Mouse (Mus musculus): Measurements from ENCODE around the gene Mtus2. TPM values are rescaled to one million over a fixed set of nuclear protein-coding genes. Genes with fewer than 3 reads are reported as not detected.
A peak's percentile ranks its signal among the peaks of the same experiment; 100 is the strongest.

Gene Mtus2
- polyA plus RNA-seq, 1 experiment = 1.8 TPM

- H3K4me3 ChIP-seq (ENCODE audit: insufficient read depth, low read depth, low read length) = no peak overlapping the region
- no peaks in the 10 kb centered on the region for H3K4me1 ChIP-seq (ENCODE audit: control insufficient read depth, insufficient read depth, insufficient read length, low read length)
- no peak overlapping the region for H3K27ac ChIP-seq (replicated peaks; ENCODE audit: low read depth, low read length)
Measured at GRCm38 (mm10) chr5:148211831-148212230, 254.7 kb downstream of the Mtus2 start.

DNA sequence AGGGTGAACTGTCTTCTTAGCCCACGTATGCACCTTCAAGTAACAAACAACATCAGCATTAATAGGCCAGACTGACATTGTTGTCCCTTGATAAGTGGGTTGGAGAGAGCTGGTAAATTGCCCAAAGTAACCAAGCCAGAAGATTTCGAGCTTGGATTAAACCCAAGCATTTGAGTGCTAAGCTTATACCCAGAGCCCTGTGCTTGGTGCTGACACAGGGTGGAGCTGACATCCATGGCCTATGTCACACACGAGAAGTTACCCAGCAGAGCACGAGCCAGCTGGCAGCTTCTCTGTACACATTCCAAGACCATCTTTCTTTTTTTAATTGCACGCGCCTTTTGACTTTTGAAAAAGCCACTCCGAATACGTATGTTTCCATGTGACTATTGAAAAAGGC is 259.7 kb downstream of the Mtus2 start:
- Histone ChIP-seq H3K4me1 (ENCODE audit: control insufficient read depth, insufficient read depth, insufficient read length, low read length) (no peaks in the 10 kb centered on the region), H3K4me3 (ENCODE audit: insufficient read depth, low read depth, low read length) (no peak overlapping the region), H3K27ac (replicated peaks; ENCODE audit: low read depth, low read length) (no peak overlapping the region)

GRCm38 (mm10) chr5:148222898-148223297 is 265.8 kb downstream of the Mtus2 start:
- Histone ChIP-seq H3K4me3 (ENCODE audit: insufficient read depth, low read depth, low read length) (no peak overlapping the region), H3K4me1 (ENCODE audit: control insufficient read depth, insufficient read depth, insufficient read length, low read length) (no peaks in the 10 kb centered on the region), H3K27ac (replicated peaks; ENCODE audit: low read depth, low read length) (no peak overlapping the region)

DNA sequence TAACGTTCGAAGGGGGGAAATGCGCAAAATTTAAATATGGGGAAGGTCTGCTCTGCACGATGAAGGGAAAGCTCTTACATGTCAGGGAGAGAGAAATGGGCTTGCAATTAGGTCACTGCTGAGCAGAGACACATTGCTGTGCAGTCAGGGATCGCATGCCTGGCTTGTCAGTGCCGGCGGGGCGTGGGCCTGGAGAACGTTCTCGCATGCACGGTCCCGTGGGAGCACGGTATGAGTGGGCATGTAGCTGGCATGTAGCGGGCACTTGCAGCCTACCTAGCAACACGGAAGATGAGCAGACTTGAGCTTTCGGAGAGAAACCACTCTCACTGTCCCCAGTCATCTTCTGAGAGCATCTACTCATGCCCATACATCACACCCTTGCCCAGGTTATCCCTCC is 266.9 kb downstream of the Mtus2 start:
- Histone ChIP-seq H3K27ac (replicated peaks; ENCODE audit: low read depth, low read length) (no peak overlapping the region), H3K4me3 (ENCODE audit: insufficient read depth, low read depth, low read length) (no peak overlapping the region), H3K4me1 (ENCODE audit: control insufficient read depth, insufficient read depth, insufficient read length, low read length) (no peaks in the 10 kb centered on the region)

DNA sequence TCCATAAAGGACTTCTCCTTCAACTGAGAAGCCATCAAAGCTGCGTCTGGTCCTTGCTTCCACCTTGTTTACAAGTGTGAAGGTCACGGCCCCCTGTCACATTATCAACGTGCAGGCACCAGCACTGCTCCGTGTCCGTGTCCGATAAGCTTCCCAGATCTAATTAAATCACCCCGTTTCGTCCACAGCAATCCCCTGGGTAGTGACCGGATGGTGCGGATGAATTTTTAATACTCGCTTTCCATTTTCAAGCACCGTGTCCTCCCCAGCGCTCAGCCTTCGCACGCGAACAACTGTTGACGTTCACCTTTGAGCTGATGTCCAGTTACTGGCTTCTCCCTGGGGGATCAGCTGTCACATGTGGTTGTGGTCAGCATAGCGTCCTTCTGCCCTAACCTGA is 276.6 kb downstream of the Mtus2 start:
- Histone ChIP-seq H3K4me3 (ENCODE audit: insufficient read depth, low read depth, low read length) (no peak overlapping the region), H3K4me1 (ENCODE audit: control insufficient read depth, insufficient read depth, insufficient read length, low read length) (no peaks in the 10 kb centered on the region)

DNA sequence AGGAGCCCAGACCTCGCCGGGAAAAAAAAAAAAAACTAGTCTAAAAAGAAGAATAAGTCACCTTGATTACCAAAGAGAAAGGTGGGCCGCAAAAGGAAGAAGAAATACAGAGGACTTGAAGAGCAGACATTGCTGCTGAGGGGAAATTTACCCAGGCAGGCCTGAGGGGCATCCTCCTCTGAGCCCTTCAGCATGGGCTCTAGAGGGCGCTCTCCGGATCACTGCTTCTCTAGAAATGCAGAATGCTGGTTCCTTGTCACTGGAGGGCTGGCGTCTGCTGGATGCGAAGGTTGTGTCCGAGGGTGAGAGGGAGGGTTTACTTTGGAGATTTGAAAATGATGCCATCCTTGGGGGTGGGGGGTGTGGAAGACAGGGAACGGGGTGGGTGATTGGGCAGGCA is 279.5 kb downstream of the Mtus2 start:
- no peaks in the 10 kb centered on the region for H3K4me1 ChIP-seq (ENCODE audit: control insufficient read depth, insufficient read depth, insufficient read length, low read length)
- no peak overlapping the region for H3K27ac ChIP-seq (replicated peaks; ENCODE audit: low read depth, low read length)
- no peak overlapping the region for H3K4me3 ChIP-seq (ENCODE audit: insufficient read depth, low read depth, low read length)

More for the DNA sequence above, 276.6 kb downstream of the Mtus2 start:
- H3K27ac ChIP-seq (replicated peaks; ENCODE audit: low read depth, low read length) = no peak overlapping the region

GRCm38 (mm10) chr5:148239067-148239466 is 281.9 kb downstream of the Mtus2 start:
- Histone ChIP-seq H3K4me1 (ENCODE audit: control insufficient read depth, insufficient read depth, insufficient read length, low read length) (no peaks in the 10 kb centered on the region), H3K4me3 (ENCODE audit: insufficient read depth, low read depth, low read length) (no peak overlapping the region), H3K27ac (replicated peaks; ENCODE audit: low read depth, low read length) (no peak overlapping the region)

- no peak overlapping the region for H3K27ac ChIP-seq (replicated peaks; ENCODE audit: low read depth, low read length)
- H3K4me3 ChIP-seq (ENCODE audit: insufficient read depth, low read depth, low read length) = no peak overlapping the region
Measured at GRCm38 (mm10) chr5:148239757-148240156, 282.6 kb downstream of the Mtus2 start.

GRCm38 (mm10) chr5:148241932-148242331 is 284.8 kb downstream of the Mtus2 start:
- Histone ChIP-seq H3K4me3 (ENCODE audit: insufficient read depth, low read depth, low read length) (no peak overlapping the region), H3K4me1 (ENCODE audit: control insufficient read depth, insufficient read depth, insufficient read length, low read length) (no peaks in the 10 kb centered on the region), H3K27ac (replicated peaks; ENCODE audit: low read depth, low read length) (no peak overlapping the region)

More at GRCm38 (mm10) chr5:148239757-148240156, 282.6 kb downstream of the Mtus2 start:
- no peaks in the 10 kb centered on the region for H3K4me1 ChIP-seq (ENCODE audit: control insufficient read depth, insufficient read depth, insufficient read length, low read length)

- H3K4me1 ChIP-seq (ENCODE audit: control insufficient read depth, insufficient read depth, insufficient read length, low read length) = no peaks in the 10 kb centered on the region
Measured at GRCm38 (mm10) chr5:148244471-148244870, 287.4 kb downstream of the Mtus2 start.

DNA sequence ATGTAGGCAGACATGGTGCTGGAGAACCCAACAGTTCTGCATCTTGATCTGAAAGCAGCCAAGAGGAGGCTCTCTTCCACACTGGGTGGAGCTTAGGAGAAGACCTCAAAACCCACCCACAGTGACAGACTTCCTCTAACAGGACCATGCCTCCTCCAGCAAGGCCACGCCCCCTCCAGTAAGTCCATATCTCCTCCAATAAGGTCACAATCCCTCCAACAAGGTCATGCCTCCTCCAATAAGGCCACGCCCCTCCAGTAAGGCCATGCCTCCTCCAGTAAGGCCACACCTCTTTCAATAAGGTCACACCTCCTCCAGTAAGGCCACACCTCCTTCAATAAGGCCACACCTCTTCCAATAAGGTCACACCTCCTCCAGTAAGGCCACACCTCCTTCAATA is 288.3 kb downstream of the Mtus2 start:
- H3K27ac ChIP-seq (replicated peaks; ENCODE audit: low read depth, low read length) = no peak overlapping the region

More at GRCm38 (mm10) chr5:148244471-148244870, 287.4 kb downstream of the Mtus2 start:
- Histone ChIP-seq H3K27ac (replicated peaks; ENCODE audit: low read depth, low read length) (no peak overlapping the region), H3K4me3 (ENCODE audit: insufficient read depth, low read depth, low read length) (no peak overlapping the region)

GRCm38 (mm10) chr5:148248236-148248635 is 291.1 kb downstream of the Mtus2 start:
- Histone ChIP-seq H3K27ac (replicated peaks; ENCODE audit: low read depth, low read length) (no peak overlapping the region), H3K4me3 (ENCODE audit: insufficient read depth, low read depth, low read length) (no peak overlapping the region), H3K4me1 (ENCODE audit: control insufficient read depth, insufficient read depth, insufficient read length, low read length) (no peaks in the 10 kb centered on the region)

More for the DNA sequence above, 288.3 kb downstream of the Mtus2 start:
- Histone ChIP-seq H3K4me3 (ENCODE audit: insufficient read depth, low read depth, low read length) (no peak overlapping the region), H3K4me1 (ENCODE audit: control insufficient read depth, insufficient read depth, insufficient read length, low read length) (no peaks in the 10 kb centered on the region)

GRCm38 (mm10) chr5:148251847-148252246 is 294.7 kb downstream of the Mtus2 start:
- H3K4me3 ChIP-seq (ENCODE audit: insufficient read depth, low read depth, low read length) = no peak overlapping the region
- H3K27ac ChIP-seq (replicated peaks; ENCODE audit: low read depth, low read length) = no peak overlapping the region
- no peaks in the 10 kb centered on the region for H3K4me1 ChIP-seq (ENCODE audit: control insufficient read depth, insufficient read depth, insufficient read length, low read length)

DNA sequence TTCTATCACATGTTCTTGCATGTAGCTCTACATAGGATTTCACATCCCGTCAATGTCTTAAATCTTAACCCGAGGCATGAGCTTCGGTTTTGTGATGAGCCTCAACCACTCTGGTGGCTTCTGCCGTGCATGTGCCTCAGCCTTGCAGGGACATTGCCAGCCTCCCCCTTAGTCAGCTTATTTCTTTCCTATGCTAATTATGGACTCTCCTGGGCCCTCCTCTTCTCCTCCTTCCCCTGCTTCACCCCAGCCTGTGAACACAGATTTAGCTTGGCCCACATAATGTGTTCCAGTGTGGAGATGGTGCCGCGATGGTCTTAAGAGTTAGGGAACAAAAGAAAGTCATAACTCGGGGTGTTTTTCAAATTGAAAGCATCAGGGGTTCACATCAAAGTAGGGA is 304.9 kb downstream of the Mtus2 start:
- Histone ChIP-seq H3K4me3 (ENCODE audit: insufficient read depth, low read depth, low read length) (no peak overlapping the region), H3K4me1 (ENCODE audit: control insufficient read depth, insufficient read depth, insufficient read length, low read length) (no peaks in the 10 kb centered on the region), H3K27ac (replicated peaks; ENCODE audit: low read depth, low read length) (no peak overlapping the region)

DNA sequence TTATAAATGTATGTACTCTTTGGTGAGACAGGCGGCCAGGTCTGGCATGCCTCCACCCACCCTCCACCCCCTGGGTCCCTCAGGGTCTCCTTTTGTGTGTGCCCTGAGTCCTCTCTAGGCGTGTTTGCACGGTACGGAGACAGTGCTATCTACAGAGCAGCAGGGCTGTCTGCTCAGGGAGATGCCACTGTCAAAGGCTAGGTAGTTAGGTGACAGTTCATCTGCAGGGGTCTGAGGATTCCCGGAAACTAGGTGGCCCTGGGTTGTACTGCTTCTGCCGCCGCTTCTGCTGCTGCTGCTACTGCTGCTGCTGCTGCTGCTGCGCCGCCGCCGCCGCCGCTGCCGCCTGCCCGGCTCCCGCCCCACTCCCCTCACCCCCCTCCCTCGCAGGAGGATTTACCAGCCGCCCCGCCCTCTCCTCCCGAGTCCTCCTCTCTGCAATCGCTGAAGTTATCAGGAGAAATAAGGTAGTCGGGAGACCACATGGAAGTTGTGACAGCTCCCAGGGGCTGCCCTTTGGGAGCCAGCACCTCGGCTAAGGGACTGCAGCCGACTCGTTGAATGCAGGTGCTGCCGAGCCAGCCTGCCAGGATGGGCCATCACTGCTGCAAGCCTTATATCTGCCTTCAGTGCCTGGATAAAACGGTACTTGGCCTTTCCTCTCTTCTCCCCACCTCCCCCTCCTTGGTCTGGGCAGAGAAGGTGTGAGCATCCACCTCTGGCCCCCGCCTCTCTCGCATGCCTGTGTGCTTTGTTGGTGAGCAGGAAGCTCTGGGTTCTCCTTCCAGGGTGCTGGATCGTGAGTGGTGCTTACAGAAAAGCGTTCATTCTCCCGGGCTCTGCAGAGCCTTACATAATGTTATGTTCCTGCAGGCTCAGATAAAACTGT is 307.9 kb downstream of the Mtus2 start:
- H3K27ac ChIP-seq (replicated peaks; ENCODE audit: low read depth, low read length) = no peak overlapping the region
- no peaks in the 10 kb centered on the region for H3K4me1 ChIP-seq (ENCODE audit: control insufficient read depth, insufficient read depth, insufficient read length, low read length)
- H3K4me3 ChIP-seq (ENCODE audit: insufficient read depth, low read depth, low read length) = peak overlapping the region; percentile 25; the same call in 1 of the 2 replicates

GRCm38 (mm10) chr5:148266841-148267240 is 309.7 kb downstream of the Mtus2 start:
- Histone ChIP-seq H3K27ac (replicated peaks; ENCODE audit: low read depth, low read length) (no peak overlapping the region), H3K4me1 (ENCODE audit: control insufficient read depth, insufficient read depth, insufficient read length, low read length) (no peaks in the 10 kb centered on the region), H3K4me3 (ENCODE audit: insufficient read depth, low read depth, low read length) (no peak overlapping the region)
